Mouse (Mus musculus) testis, postnatal 10 days (tissue): Measurements from ENCODE around the gene Park7.
"Not testable (repeated sequence)": the region's sequence is repeated elsewhere in the genome, so short reads cannot be mapped to it uniquely, and the experiment has no call there.

ENCODE experiments used
- DNase-seq: peaks from one replicate; pipeline ENCODE4 v3.0.0; 2021; ENCODE audit warnings: low spot score

Park7 gene

DNA sequence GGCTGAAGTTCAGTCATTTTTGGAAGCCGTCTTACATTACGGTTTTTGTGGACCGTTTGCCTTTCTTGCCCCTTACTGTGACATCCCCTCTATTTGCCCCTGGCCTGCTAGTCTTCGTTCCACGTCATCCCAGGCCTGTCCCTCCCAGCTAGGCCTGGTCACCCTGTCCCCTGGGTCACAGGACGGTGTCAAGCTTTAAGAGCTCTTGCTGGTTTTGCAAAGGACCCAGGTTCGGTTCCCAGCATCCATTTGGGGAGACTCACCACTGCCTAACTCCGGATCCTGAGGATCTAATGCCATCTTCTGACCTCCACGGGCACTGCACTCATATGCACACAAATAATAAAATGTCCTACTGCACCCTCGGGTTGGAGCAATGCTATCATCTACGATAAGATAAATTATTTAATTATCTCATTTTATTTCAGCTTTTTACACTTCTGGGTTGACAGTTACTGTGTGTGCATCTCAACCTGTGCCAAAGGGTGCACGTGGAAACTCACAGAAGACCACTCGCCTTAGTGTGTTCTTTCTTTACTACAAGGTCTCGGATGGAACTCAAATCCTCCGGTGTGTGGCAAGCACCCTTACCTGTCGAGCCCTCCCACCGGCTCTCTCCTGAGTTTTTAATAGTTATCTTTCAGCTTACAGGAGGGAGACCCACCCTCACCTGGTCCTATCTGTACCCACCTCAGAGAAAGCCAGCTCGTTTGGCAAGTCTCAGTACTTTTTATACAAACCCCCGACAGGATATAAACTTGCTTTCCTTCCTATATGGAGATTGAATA, 3.9 kb downstream of the Park7 start:
- DNase-seq, result no peak

DNA sequence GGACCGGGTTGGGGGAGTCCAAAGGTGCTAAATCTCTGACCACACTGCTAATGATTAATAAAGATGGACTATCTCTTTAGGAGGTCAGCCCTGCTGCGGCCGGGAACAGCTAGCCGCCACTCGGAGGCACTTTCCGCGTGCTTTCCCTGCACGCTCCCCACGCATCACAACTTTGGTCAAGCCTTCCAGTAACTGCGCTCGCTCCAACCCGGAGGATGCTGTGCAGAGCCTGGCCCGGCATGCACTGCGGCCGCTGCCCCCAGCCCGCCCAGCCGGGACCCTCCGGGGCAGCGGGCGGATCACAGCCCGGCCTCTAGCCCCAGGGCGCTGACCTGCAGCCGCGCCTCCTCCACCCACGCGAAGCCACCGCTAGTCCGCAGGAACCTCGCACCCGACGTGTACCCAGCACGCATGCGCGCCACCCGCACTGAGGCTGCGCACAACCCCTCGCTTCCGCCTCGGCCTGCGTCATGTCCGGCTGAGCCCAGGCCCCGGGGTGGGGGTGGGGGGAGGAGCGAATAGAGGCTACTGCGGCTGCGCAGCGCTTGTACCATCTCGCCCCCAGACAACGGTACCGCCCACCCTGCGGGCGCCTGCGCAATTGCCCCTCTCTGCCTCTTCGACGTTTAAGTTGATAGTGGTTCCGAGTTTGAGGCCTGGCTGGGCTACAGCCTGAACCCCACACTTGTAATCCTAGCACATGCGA, 4.6 kb downstream of the Park7 start:
- DNase-seq, result peak; percentile 100

DNA sequence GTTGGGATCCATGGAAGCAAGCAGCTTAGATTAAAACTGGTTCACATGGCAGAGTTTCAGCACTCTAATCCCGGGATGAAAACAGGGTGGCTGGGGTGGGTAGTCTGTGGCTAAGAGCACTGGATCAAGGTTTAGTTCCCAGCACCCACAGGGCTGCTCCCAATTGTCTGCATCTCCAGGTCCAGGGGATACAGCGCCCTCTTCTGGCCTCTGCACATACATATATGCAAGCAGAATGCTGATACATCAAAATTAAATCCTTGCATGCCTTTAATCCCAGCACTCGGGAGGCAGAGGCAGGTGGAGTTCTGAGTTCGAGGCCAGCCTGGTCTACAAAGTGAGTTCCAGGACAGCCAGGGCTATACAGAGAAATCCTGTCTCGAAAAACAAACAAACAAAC, 5.7 kb downstream of the Park7 start:
- not testable (repeated sequence) for DNase-seq

DNA sequence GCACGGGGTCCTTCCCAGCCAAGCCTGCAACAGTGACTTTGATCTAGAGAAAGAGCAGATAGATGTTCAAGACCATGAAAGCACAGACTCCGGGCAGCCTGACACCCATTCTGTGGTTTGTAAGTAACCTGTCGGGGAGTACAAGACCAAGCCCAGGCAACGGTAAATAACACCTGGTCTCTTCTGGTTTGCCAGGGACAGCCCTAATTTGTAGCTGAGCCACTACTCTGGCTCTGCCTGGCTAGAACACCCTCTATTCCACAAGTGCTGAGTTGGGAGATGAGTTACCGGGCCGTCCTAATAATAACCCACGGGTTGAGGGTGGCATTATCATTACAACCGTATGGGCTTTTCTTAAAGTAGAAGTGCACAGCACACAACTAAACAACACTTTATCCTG, 7.1 kb downstream of the Park7 start:
- no peak for DNase-seq

DNA sequence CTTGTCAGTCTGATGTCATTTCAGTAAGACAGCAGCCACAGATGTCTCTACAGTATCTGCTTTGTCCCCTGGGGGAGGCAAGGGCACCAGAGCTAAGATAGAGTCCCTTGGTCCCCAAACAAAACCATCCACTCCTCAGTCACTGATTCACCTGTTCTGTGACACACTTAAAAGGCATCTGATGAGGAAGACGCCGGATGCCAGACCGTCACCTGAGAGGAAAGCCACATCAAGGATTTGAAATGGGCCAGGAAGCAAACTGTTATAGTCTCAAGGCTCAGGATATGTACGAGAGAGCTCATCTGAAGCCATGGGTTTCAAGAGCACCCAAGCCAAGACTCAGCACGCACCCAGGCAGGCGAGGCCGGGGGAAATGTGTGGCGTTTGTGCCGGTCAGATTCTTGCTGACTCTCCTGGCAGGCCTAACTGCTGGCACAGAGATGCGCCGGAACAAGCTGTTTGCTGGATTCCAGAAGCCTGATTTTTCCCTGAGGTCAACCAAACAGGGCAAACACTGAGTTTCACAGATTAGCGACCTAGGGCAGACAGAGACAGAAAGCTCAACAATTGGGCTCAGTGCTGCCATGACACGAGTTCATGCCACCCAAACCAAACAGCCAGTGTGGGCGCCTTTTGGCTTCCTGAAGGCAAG, 11.0 kb downstream of the Park7 start:
- no peak for DNase-seq

DNA sequence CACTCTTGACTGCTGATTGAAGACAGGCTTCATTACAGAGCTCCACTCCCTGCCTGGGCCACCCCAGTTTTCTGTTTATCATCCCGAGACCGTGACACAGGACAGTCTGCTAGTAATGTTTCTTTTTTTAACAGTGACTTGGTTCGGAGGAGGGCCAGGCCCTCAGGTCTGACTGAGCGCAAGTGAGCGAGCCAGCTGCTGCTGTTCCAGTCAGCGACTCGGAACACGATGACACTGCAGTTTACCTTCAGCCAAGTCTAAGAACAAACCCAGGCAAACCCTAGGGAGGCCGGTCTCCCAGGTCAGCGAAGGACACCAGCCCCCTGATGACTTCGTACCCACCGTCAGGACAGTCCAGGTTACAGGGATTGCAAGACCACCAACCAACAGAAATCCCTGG, 12.2 kb downstream of the Park7 start:
- no peak for DNase-seq

DNA sequence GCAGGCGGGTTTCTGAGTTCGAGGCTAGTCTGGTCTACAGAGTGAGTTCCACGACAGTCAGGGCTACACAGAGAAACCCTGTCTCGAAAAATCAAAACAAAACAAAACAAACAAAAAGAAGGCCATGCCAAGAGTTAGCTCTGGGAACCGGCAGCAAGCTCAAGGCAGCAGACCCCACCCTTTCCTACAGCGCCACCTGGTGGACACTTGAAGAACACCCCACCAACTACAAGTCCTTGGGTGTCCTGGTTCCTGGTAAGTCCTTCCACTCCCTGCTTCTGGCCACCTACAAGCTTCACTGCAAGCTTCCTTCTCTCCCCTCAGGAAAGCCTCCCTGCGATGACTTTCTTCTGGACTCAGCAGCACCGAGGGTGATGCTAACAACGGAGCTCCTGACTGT, 12.6 kb downstream of the Park7 start:
- DNase-seq, result peak; percentile 92

DNA sequence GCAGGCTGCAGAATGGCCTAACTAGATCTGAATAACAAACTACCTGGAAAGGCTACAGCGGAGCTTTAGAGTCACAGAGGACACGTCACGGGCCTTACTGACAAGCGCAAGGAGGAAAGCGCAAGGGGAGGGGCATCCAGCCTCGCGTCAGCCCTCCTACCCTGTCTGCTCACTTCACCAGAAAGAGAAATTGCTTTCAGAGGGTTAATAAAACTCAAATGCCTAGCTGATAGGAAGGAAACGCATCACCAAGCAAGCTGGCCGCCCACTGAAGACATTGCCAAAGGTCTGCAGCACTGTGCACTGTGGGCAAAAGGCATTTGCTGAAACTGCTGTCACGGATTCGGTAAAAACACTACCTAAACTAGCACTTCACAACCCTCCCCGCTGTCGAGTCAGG, 13.8 kb downstream of the Park7 start:
- DNase-seq, result no peak

DNA sequence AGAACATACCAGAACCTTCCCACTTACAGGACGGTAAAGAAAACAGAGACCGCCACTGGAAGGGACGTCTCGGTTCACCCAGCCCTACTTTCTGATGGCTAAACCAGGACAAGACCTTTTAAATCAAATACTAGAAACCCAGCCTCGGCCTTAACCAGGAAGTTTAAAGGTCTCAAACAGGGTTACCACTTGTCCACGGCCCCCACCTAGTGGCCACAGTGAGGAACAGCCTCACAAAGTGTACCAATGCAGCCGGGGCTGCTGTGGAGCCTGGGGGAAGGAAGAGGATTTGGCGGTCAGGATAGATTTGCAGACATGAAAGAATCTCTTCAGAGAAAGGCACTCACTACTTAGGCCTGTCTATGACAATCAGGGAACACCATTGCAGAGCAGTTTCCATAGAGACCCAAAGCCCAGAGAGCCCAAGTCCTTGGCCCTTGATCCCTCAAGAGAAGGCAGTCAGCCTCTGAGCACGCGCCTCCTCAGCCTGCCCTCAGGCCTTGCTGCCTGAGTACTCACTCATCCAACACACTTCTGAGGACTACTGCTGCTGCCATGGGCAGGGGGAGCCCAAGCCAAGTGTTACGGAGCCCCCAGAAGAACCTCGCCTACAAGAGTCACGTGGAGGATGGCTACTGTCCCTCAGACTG, 15.4 kb downstream of the Park7 start:
- DNase-seq, result peak; percentile 77

DNA sequence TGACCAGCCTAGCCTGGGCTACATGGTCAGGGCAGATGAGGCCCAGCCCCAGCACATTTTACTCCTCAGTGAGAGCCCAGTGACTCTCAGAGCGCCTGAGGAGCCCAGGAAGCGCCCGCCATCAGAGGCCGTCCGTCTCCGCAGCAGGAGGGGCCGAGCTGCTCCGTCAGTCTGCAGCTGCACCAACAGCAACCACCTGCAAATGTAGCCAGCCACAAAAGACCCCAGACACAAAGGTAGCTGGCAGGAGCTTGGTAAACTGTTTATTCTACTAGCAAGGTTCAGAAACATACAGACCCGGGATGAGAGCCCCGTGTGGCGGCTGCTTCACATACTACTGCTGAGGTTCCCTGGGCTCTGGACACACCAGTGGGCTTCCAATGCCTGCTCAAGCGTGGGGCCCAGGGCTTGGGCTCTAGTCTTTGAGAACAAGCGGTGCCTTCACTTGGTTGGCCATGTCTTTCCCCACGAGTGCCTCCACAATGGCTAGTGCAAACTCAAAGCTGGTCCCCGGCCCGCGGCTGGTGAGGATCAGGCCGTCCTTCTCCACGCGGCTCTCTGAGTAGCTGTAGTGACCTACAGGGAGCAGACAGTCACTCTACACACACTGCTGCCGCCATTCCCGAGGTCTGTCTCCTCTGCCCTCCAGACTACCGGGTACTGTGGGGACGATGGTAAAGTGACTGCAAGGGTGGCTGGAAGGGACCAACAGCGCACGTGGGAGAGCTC, 17.2 kb downstream of the Park7 start:
- DNase-seq, result peak; percentile 38

DNA sequence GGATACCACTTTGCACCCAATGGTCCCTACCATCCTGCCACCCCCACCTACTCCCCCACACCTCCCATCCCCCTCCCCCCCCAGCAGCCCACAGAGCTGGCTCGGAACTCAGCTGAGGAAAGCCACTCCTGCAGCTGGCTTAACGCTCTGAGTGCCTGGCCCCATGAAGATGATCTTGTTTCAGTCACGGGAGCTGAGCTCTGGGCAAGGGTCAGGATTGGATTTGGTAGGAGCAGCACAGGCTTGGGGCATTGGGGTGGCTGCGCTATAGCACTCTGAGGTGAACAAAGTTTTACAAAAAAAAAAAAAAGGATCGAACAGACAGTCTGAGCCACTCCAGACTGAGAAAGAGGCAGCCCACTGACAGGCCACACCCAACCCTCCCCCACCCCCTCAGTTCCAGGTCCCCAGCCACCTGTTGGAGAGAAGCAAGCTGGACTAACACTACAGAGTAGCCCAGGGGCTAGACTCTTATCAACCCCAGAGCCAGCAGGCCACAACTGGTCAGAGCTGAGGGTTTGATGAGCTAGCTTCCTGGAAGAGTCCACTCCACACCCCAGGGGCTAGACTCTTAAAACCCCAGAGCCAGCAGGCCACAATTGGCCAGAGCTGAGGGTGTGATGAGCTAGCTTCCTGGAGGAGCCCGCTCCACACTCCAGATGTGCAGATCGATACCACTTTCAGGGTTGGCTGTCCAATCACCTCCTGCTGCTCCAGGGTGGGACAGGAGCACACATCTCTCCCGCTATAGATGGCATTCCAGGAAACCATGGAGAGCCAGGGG, 19.3 kb downstream of the Park7 start:
- DNase-seq, result no peak

DNA sequence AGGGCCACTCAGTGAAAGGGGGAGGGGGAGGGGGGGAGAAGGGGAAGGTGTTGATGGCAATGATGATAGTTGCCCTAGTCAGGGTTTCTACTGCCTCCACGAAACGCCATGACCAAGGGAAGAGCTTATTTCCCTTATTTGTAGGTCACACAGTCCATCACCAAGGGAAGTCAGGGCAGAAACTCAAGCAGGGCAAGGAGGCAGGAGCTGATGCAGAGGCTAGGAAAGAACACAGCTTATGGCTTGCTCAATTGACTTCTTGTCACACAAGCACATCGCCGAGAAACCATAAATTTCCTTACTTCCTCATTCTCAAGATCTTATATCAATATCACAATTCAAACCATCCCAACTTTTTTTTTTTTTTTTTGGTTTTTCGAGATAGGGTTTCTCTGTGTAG, 22.9 kb downstream of the Park7 start:
- no peak for DNase-seq

DNA sequence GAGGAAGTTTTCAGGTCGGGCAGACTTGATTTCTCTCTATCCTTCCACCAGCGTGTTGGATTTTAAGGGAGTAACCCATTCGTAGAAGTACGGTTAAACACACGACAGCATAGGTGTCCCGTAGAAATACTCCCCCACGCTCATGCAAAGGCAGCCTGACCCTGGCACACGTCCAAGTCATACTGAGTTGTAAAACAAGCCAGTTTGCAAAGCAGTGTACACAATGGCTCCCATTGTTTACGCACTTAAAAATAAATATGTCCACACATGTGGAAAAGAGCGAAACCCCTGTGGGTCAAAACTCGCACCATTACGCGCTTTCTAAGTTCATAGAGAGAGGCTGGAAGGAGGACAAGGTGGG, 24.3 kb downstream of the Park7 start:
- peak; percentile 68 for DNase-seq

DNA sequence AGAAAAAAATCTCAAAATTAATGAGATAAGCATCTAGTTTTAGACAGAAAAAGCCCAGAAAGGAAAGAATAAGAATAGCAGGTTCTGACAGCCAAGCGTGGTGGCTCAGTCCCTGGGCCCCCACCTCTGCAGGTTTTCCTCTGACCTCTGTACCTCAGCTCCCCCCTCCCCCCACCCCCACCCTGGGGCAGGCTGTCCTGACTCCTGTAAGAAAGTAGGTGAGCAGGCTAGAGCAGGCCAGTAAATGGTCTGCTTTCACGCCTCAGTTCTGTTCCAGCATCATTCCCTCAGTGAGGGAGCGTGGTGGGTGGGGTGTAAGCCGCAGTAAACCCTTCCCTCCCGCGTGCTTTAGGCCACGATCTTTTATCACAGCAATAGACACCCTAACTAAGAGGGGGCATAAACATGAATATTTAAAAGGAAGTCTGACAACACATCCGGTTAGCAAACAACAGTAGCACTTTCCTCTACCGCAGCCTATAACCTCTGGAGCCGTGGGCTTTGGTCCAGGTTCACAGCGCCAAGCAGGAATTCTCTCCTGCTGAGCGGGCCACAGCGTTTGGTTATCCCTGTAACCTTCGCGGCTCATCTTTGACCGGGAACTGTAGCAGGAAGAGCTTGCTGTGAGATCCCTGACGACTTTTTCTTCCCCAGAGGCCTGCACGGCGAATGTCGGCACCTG, 24.8 kb downstream of the Park7 start:
- no peak for DNase-seq

DNA sequence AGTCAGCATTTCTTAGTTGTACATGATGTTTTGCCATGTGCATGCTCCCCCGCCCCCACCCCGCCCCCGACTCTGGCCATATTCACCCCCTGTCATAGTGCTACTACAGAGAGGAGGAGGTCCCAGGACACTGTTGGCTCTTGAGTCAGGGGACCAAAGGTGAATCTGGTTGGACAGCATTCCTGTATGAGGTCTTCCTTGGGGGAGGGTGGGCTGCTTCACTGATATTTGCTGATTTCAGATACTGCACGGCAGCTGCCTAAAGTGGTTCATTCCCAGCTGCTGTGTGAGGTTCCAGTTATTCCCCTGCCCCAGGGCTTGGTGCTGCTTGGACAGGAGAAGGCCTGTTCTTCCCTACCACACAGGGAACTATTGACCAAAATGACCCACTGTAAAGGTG, 25.7 kb downstream of the Park7 start:
- DNase-seq, result no peak

DNA sequence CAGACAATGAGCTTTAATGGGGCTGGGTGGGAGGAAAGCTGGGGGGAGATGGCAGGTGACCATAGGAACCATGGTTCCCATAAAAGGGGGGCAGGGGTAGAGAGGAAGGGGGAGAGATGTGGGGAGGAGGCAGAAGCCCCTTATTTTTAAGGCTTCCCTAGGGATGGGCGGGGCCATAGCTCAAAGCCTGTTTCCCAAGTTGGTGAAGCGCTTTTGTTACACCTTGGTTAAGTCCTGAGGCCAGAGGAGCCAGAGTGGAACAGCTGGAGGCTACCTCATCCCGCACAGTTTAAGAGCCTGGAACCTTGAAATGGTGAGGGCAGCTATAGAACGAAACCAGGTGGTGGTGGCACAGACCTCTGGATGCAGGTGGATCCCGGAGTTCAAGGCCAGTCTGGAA, 26.3 kb downstream of the Park7 start:
- no peak for DNase-seq

DNA sequence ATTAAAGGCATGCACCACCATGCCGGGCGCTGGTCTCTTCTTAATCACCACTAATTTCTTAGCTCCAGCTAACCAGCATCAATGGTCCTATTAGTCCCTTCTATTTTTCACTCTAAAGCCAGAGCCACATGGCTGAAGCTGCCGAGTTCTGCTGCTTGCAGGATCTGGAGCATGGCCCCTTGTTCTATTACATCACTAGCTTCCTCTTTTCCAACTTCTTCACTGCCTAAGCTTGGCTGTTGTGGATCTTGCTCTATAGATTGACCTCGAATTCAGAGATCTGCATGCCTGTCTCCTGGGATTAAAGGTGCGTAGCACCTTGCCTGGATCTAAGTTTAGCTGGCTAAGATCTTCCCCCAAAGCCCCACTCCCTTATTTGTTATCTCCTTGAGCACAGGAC, 31.6 kb downstream of the Park7 start:
- DNase-seq, result no peak

DNA sequence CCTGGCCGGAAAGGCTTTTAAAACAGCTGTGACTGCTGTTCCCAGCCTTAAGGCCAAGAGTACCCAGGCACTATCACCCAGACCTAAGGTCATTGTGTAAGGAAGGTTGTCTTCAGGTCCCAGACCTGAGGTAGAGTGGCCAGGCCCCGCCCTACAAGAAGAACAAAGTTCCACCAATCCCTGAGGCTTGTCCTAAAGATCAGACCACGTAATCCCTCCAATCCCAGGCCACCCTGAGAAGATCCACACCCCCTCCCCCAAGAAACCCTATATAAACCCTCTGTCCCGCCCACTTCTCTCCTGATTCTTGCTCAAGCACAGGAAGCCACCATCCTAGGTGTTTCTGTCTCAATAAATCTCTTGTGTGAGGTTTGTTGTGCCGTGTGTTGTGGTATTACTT, 33.9 kb downstream of the Park7 start:
- peak; percentile 43 for DNase-seq

DNA sequence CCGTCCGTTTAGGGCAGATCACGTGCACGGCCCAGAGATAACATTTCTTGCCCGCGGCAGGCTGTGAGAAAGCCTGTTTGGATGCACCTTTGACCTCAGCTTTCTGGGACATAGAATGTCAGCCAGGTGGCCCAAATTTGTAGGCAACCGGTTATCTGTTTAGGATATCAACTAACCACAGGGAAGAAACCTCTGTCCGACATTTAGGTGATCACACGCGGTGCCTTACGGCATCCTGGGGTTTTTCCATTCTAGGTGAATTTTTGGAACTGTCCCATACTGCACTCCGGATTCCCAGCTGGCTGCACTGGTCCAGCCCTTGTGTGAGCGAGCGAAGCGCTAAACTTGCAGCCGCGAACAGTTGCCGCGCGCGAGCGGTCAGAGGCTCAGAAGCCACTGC, 34.6 kb downstream of the Park7 start:
- no peak for DNase-seq

DNA sequence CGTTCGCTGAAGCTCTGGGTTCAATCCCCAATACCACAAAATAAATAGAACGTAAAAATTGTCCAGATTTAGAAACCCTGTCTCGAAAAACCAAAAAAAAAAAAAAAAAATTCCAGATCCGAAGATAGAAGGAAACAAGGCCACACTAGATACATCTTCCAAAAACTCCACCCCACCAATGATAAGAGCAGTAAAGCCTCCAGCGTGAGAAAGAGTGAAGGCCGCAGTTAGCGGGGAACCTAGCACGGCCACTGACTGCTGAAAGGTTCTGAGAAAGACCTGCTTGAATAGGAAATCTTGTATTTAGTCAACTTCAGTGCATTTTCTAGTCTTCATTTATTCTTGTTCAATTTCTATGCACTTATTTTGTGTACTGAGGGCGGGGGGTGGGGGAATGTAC, 38.8 kb downstream of the Park7 start:
- no peak for DNase-seq

DNA sequence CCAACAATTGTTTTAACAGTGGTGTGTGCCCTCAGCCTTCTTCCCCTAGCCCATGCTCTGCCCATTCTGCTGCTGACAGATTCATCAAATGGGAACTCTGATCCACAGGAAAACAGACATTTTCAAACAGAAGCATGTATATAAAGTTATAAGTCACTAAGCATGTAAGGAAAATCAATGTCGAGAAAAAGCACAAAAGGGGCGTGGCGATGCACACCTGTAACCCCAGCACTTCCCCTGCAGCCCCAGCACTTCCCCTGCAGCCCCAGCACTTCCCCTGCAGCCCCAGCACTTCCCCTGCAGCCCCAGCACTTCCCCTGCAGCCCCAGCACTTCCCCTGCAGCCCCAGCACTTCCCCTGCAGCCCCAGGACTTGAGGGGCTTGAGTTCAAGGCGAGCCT, 39.8 kb downstream of the Park7 start:
- DNase-seq, result not testable (repeated sequence)
